Mouse (Mus musculus) intestine, postnatal 0 days (tissue): ENCODE measurements around the gene Vps25. TPM values are rescaled to one million over a fixed set of nuclear protein-coding genes. Genes with fewer than 3 reads are reported as not detected.
A peak's percentile ranks its signal among the peaks of the same experiment; 100 is the strongest.

Experiments
- ATAC-seq: fragments of 200-750 bp; cut with Nextera tagmentation; 2 replicates; pipeline ENCODE4 v1.8.0; 2017; ENCODE audit warnings: mild to moderate bottlenecking, moderate TSS enrichment, moderate library complexity
- H3K27ac ChIP-seq: fragments of 300-500 bp; sonication (generic); 2 replicates; pipeline ENCODE4 v1.5.1; 2014; ENCODE audit warnings: mild to moderate bottlenecking, low read depth, low read length, moderate library complexity
- H3K27me3 ChIP-seq: fragments of 300-500 bp; sonication (generic); replicated peaks from 2 replicates; pipeline ENCODE4 v1.6.1; 2014; ENCODE audit warnings: low read length, mixed read lengths; ENCODE audit not compliant: control insufficient read depth, insufficient read depth
- H3K36me3 ChIP-seq: fragments of 300-500 bp; sonication (generic); 2 replicates; pipeline ENCODE4 v1.6.1; 2014; ENCODE audit warnings: mild to moderate bottlenecking, moderate library complexity; ENCODE audit not compliant: control insufficient read depth, insufficient read depth
- H3K4me1 ChIP-seq: fragments of 300-500 bp; sonication (generic); replicated peaks from 2 replicates; pipeline ENCODE4 v1.6.1; 2014; ENCODE audit warnings: antibody characterized with exemption, low read length, mixed read lengths; ENCODE audit not compliant: control insufficient read depth, insufficient read depth
- H3K4me2 ChIP-seq: fragments of 300-500 bp; sonication (generic); replicated peaks from 2 replicates; pipeline ENCODE4 v1.6.1; 2014; ENCODE audit warnings: low read depth, mild to moderate bottlenecking, moderate library complexity
- H3K4me3 ChIP-seq: fragments of 300-500 bp; sonication (generic); 2 replicates; pipeline ENCODE4 v1.5.1; 2014; ENCODE audit warnings: low read depth, low read length
- H3K9ac ChIP-seq: fragments of 300-500 bp; sonication (generic); 2 replicates; pipeline ENCODE4 v1.6.1; 2014; ENCODE audit warnings: mild to moderate bottlenecking, low read depth, low read length
- H3K9me3 ChIP-seq: fragments of 300-500 bp; sonication (generic); 2 replicates; pipeline ENCODE4 v1.6.1; 2016; ENCODE audit warnings: mixed run types; ENCODE audit not compliant: control insufficient read depth
- CTCF ChIP-seq: sonication (generic); IDR thresholded peaks from 2 replicates; pipeline ENCODE4 v1.5.1; 2016; ENCODE audit warnings: low read depth, mild to moderate bottlenecking, control low read depth, antibody characterized with exemption, moderate library complexity
- WGBS: fragments of 180-500 bp; shearing (Covaris S2); extraction: QIAGEN DNeasy Blood & Tissue Kit; methylation state at CpG from one replicate; pipeline ENCODE4 v1.1.7; 2014; 5-methylcytosine and 5-hydroxymethylcytosine counted together
- polyA plus RNA-seq: library from polyadenylated mRNA; unstranded; fragments of >200 nt; fragmentation: Nextera tagmentation; extraction: Ambion mirVana; gene quantifications from 2 replicates; pipeline ENCODE4 v1.2.1, GENCODE M21; 2015

Gene Vps25
- polyA plus RNA-seq, 1 experiment from 2014 or later: 157 TPM

GRCm38 (mm10) chr11:101264954-101265471 is 11.5 kb downstream of the Vps25 start:
- ATAC-seq: no peak
- WGBS: 41% methylated on average over 31 of the region's 31 CpGs
- H3K4me2 ChIP-seq: peak overlapping the region; percentile 11; the same call in 1 of the 2 replicates
- H3K4me1 ChIP-seq: 0 out of 2 replicates have a peak, but pooled peaks cover 10% of the 10 kb centered on the region
- no peaks in the 10 kb centered on the region for H3K9me3 ChIP-seq
- no peak overlapping the region for H3K4me3 ChIP-seq
- no peak overlapping the region for H3K27ac ChIP-seq
- H3K9ac ChIP-seq: no peak overlapping the region
- TF ChIP-seq CTCF: no peak
- H3K36me3 ChIP-seq: no peaks in the 10 kb centered on the region
- no peaks in the 10 kb centered on the region; the same call in 1 of the 2 replicates for H3K27me3 ChIP-seq

GRCm38 (mm10) chr11:101265906-101266305 is 12.4 kb downstream of the Vps25 start:
- WGBS: 53% methylated on average over 6 of the region's 6 CpGs
- no peak overlapping the region for H3K9ac ChIP-seq
- TF ChIP-seq CTCF: no peak
- 0 out of 2 replicates have a peak, but pooled peaks cover 8% of the 10 kb centered on the region for H3K4me1 ChIP-seq
- no peak overlapping the region for H3K27ac ChIP-seq
- H3K4me3 ChIP-seq: no peak overlapping the region
- ATAC-seq: no peak
- no peak overlapping the region for H3K4me2 ChIP-seq
- H3K36me3 ChIP-seq: no peaks in the 10 kb centered on the region
- H3K9me3 ChIP-seq: no peaks in the 10 kb centered on the region
- no peaks in the 10 kb centered on the region; the same call in 1 of the 2 replicates for H3K27me3 ChIP-seq

- H3K9ac ChIP-seq: no peak overlapping the region
- ATAC-seq: 0 out of 2 replicates have a peak, but pooled peaks have one; percentile 36
- no peak overlapping the region for H3K27ac ChIP-seq
- 13% methylated on average over 10 of the region's 10 CpGs for WGBS
- no peak for TF ChIP-seq CTCF
- H3K9me3 ChIP-seq: no peaks in the 10 kb centered on the region
- H3K36me3 ChIP-seq: no peaks in the 10 kb centered on the region
- H3K4me3 ChIP-seq: no peak overlapping the region
- no peaks in the 10 kb centered on the region for H3K4me1 ChIP-seq
- no peak overlapping the region for H3K4me2 ChIP-seq
- H3K27me3 ChIP-seq: no peaks in the 10 kb centered on the region
Observed at GRCm38 (mm10) chr11:101269577-101270116, 16.1 kb downstream of the Vps25 start.

- WGBS: 86% methylated on average over 3 of the region's 3 CpGs
- no peak for TF ChIP-seq CTCF
- no peaks in the 10 kb centered on the region for H3K9me3 ChIP-seq
- no peak overlapping the region for H3K4me3 ChIP-seq
- H3K27me3 ChIP-seq: no peaks in the 10 kb centered on the region
- H3K4me2 ChIP-seq: no peak overlapping the region
- H3K27ac ChIP-seq: no peak overlapping the region
- H3K9ac ChIP-seq: no peak overlapping the region
- no peak for ATAC-seq
- no peaks in the 10 kb centered on the region; the same call in 1 of the 2 replicates for H3K36me3 ChIP-seq
- H3K4me1 ChIP-seq: peaks cover 13% of the 10 kb centered on the region
Observed at GRCm38 (mm10) chr11:101272446-101272845, 18.9 kb downstream of the Vps25 start.

- Histone ChIP-seq H3K4me3 (no peak overlapping the region), H3K27ac (no peak overlapping the region), H3K4me1 (peaks cover 18% of the 10 kb centered on the region), H3K36me3 (no peaks in the 10 kb centered on the region; the same call in 1 of the 2 replicates), H3K27me3 (no peaks in the 10 kb centered on the region), H3K4me2 (no peak overlapping the region), H3K9ac (no peak overlapping the region), H3K9me3 (no peaks in the 10 kb centered on the region)
- no peak for ATAC-seq
- WGBS: 76% methylated on average over 4 of the region's 4 CpGs
- no peak for TF ChIP-seq CTCF
Observed at GRCm38 (mm10) chr11:101275309-101275708, 21.8 kb downstream of the Vps25 start.

GRCm38 (mm10) chr11:101276319-101277070 is 23.0 kb downstream of the Vps25 start:
- ATAC-seq: no peak
- Histone ChIP-seq H3K4me2 (peak overlapping the region; percentile 75), H3K4me1 (peaks cover 18% of the 10 kb centered on the region), H3K27ac (no peak overlapping the region; the same call in 1 of the 2 replicates), H3K27me3 (no peaks in the 10 kb centered on the region), H3K36me3 (no peaks in the 10 kb centered on the region; the same call in 1 of the 2 replicates), H3K4me3 (peak overlapping the region; percentile 7; the same call in 1 of the 2 replicates), H3K9me3 (no peaks in the 10 kb centered on the region), H3K9ac (no peak overlapping the region)
- no peak for TF ChIP-seq CTCF
- 47% methylated on average over 27 of the region's 27 CpGs for WGBS
